Mouse (Mus musculus) retina, embryonic 14.5 days (tissue): Measurements from ENCODE around the gene Pfpl.

Experiments
- DNase-seq: peaks from one replicate; pipeline ENCODE4 v3.0.0-alpha.2; 2015; ENCODE audit warnings: low spot score

Pfpl gene

GRCm38 (mm10) chr19:12427605-12428004, at the start of gene Pfpl:
TSS of gene Pfpl (plus strand) at chr19:12427905.
- DNase-seq: no peak

- DNase-seq: no peak
Measured at GRCm38 (mm10) chr19:12386979-12387378, 40.7 kb upstream of the Pfpl start, which contains the start of gene Olfr1440. TSS of gene Olfr1440 (plus strand) at chr19:12387279.

GRCm38 (mm10) chr19:12413737-12414136, 14.0 kb upstream of the Pfpl start:
- DNase-seq: no peak

GRCm38 (mm10) chr19:12417361-12417760, 10.3 kb upstream of the Pfpl start, which contains the start of gene Olfr1441:
TSS of gene Olfr1441 (plus strand) at chr19:12417433.
- no peak for DNase-seq

GRCm38 (mm10) chr19:12418312-12418711, 9.4 kb upstream of the Pfpl start:
- no peak for DNase-seq

- DNase-seq: no peak
Measured at GRCm38 (mm10) chr19:12420555-12420954, 7.2 kb upstream of the Pfpl start.

- no peak for DNase-seq
Measured at GRCm38 (mm10) chr19:12421680-12422079, 6.0 kb upstream of the Pfpl start.

- no peak for DNase-seq
Measured at GRCm38 (mm10) chr19:12427101-12427500, 604 bp upstream of the Pfpl start.

- DNase-seq: peak; percentile 70
Measured at GRCm38 (mm10) chr19:12433033-12433432, 5.3 kb downstream of the Pfpl start.

GRCm38 (mm10) chr19:12435011-12435416, 7.3 kb downstream of the Pfpl start:
- DNase-seq: no peak

- no peak for DNase-seq
Measured at GRCm38 (mm10) chr19:12435750-12436524, 8.2 kb downstream of the Pfpl start.

GRCm38 (mm10) chr19:12439581-12439980, 11.9 kb downstream of the Pfpl start:
- DNase-seq: no peak

GRCm38 (mm10) chr19:12440103-12440725, 12.5 kb downstream of the Pfpl start:
- DNase-seq: no peak

- no peak for DNase-seq
Measured at GRCm38 (mm10) chr19:12442560-12442959, 14.9 kb downstream of the Pfpl start.

GRCm38 (mm10) chr19:12445014-12445413, 17.3 kb downstream of the Pfpl start:
- no peak for DNase-seq

GRCm38 (mm10) chr19:12457401-12458066, 29.8 kb downstream of the Pfpl start:
- no peak for DNase-seq

- no peak for DNase-seq
Measured at GRCm38 (mm10) chr19:12459516-12459915, 31.8 kb downstream of the Pfpl start.

- no peak for DNase-seq
Measured at GRCm38 (mm10) chr19:12460282-12461249, 32.9 kb downstream of the Pfpl start, which contains the start of gene Mpeg1. TSS of gene Mpeg1 (plus strand) at chr19:12460779.

- DNase-seq: no peak
Measured at GRCm38 (mm10) chr19:12462851-12463721, 35.4 kb downstream of the Pfpl start.

- DNase-seq: no peak
Measured at GRCm38 (mm10) chr19:12463722-12464035, 36.0 kb downstream of the Pfpl start.

GRCm38 (mm10) chr19:12464127-12464526, 36.4 kb downstream of the Pfpl start:
- no peak for DNase-seq
